Mouse (Mus musculus) neural tube, embryonic 14.5 days (tissue): ENCODE measurements around the gene Hnrnpul2. TPM values are rescaled to one million over a fixed set of nuclear protein-coding genes. Genes with fewer than 3 reads are reported as not detected.

ENCODE experiments used
- ATAC-seq: fragments of 200-750 bp; cut with Nextera tagmentation; 2 replicates; pipeline ENCODE4 v1.8.0; 2017; ENCODE audit warnings: low read depth, mild to moderate bottlenecking, moderate TSS enrichment, moderate library complexity
- H3K27ac ChIP-seq: fragments of 300-500 bp; sonication (generic); 2 replicates; pipeline ENCODE4 v1.5.1; 2014; ENCODE audit warnings: low read depth, mild to moderate bottlenecking, control low read depth, low read length, moderate library complexity, mixed read lengths
- H3K27me3 ChIP-seq: fragments of 300-500 bp; sonication (generic); 2 replicates; pipeline ENCODE4 v1.6.1; 2014; ENCODE audit warnings: low read length; ENCODE audit not compliant: control insufficient read depth, insufficient read depth
- H3K36me3 ChIP-seq: fragments of 300-500 bp; sonication (generic); 2 replicates; pipeline ENCODE4 v1.6.1; 2014; ENCODE audit warnings: low read length, mixed read lengths; ENCODE audit not compliant: control insufficient read depth, insufficient read depth
- H3K4me1 ChIP-seq: fragments of 300-500 bp; sonication (generic); 2 replicates; pipeline ENCODE4 v1.6.1; 2014; ENCODE audit warnings: low read length; ENCODE audit not compliant: control insufficient read depth, insufficient read depth
- H3K4me2 ChIP-seq: fragments of 300-500 bp; sonication (generic); 2 replicates; pipeline ENCODE4 v1.6.1; 2014; ENCODE audit warnings: mild to moderate bottlenecking, low read depth, low read length, control low read depth
- H3K4me3 ChIP-seq: fragments of 300-500 bp; sonication (generic); 2 replicates; pipeline ENCODE4 v1.5.1; 2014; ENCODE audit warnings: low read depth, low read length, control low read depth, mixed read lengths
- H3K9ac ChIP-seq: fragments of 300-500 bp; sonication (generic); replicated peaks from 2 replicates; pipeline ENCODE4 v1.6.1; 2014; ENCODE audit warnings: low read depth, mild to moderate bottlenecking, control low read depth, low read length, mixed read lengths
- H3K9me3 ChIP-seq: fragments of 300-500 bp; sonication (generic); 2 replicates; pipeline ENCODE4 v1.6.1; 2016; ENCODE audit warnings: low read length; ENCODE audit not compliant: control insufficient read depth
- WGBS: fragments of 180-500 bp; shearing (Covaris S2); extraction: QIAGEN DNeasy Blood & Tissue Kit; methylation state at CpG from one replicate; pipeline ENCODE4 v1.1.7; 2014; 5-methylcytosine and 5-hydroxymethylcytosine counted together
- polyA plus RNA-seq: library from polyadenylated mRNA; unstranded; fragments of >200 nt; fragmentation: Nextera tagmentation; extraction: Ambion mirVana; gene quantifications from 2 replicates; pipeline ENCODE4 v1.2.1, GENCODE M21; 2014

Hnrnpul2 gene
- polyA plus RNA-seq, 1 experiment from 2014 or later, result 9.5 TPM

DNA sequence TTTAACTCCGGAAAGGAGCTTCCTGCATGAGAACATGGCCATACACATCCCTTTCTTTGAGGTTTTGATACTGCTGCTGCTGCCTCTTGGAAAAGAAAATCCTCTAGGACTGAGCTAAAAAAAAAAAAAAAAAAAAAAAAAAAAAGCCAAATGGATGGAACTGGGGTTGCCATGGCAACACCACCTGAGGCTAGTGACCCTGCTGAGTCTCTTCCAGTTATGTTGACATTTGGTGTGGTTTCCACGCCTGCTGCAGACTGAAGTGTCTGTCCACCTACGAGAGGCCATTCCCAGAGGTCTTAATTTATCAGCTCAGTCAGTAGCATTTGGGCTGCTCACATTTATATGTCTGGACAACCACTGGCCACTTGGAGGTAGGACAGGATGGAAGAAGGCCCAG is 31.3 kb upstream of the Hnrnpul2 start:
- no peak for ATAC-seq
- H3K9ac ChIP-seq, result no peak overlapping the region
- WGBS, result 20% methylated on average over 3 of the region's 3 CpGs

GRCm38 (mm10) chr19:8789171-8789570 is 30.6 kb upstream of the Hnrnpul2 start:
- Histone ChIP-seq H3K27me3 (no peaks in the 10 kb centered on the region), H3K27ac (no peak overlapping the region), H3K4me3 (no peak overlapping the region), H3K36me3 (peaks cover 12% of the 10 kb centered on the region), H3K4me2 (no peak overlapping the region), H3K9ac (no peak overlapping the region), H3K9me3 (no peaks in the 10 kb centered on the region), H3K4me1 (peaks cover 10% of the 10 kb centered on the region; the same call in 1 of the 2 replicates)
- 62% methylated on average over 1 of the region's 1 CpGs for WGBS
- no peak for ATAC-seq

More for the DNA sequence above, 31.3 kb upstream of the Hnrnpul2 start:
- H3K27ac ChIP-seq, result no peak overlapping the region
- peaks cover 7% of the 10 kb centered on the region for H3K36me3 ChIP-seq
- H3K4me1 ChIP-seq, result peaks cover 10% of the 10 kb centered on the region; the same call in 1 of the 2 replicates
- H3K27me3 ChIP-seq, result no peaks in the 10 kb centered on the region
- H3K4me2 ChIP-seq, result no peak overlapping the region
- no peak overlapping the region for H3K4me3 ChIP-seq
- H3K9me3 ChIP-seq, result no peaks in the 10 kb centered on the region

DNA sequence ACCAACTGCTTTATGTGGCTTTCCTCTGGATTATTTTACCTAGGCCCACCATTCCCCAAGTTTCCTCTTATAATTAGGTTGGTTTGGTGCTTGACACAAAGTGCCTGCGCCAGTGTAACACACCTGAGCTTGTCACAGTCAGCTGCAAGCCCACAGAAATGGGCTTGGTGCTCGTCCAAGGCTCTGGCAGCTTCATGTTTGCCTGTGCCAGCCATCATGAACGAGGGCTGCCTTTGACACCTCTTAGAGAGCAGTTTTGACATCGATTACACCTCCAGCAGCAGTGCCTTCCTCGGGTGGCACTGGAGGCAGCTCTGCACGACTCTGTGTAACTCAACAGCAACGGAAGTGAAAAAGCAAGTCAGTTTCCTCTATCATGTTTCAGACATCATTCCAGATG is 29.6 kb upstream of the Hnrnpul2 start:
- Histone ChIP-seq H3K9ac (no peak overlapping the region), H3K4me3 (no peak overlapping the region), H3K4me1 (peaks cover 10% of the 10 kb centered on the region; the same call in 1 of the 2 replicates), H3K27ac (no peak overlapping the region), H3K4me2 (no peak overlapping the region), H3K36me3 (peaks cover 16% of the 10 kb centered on the region), H3K9me3 (no peaks in the 10 kb centered on the region), H3K27me3 (no peaks in the 10 kb centered on the region)
- WGBS, result 86% methylated on average over 7 of the region's 7 CpGs
- no peak for ATAC-seq

DNA sequence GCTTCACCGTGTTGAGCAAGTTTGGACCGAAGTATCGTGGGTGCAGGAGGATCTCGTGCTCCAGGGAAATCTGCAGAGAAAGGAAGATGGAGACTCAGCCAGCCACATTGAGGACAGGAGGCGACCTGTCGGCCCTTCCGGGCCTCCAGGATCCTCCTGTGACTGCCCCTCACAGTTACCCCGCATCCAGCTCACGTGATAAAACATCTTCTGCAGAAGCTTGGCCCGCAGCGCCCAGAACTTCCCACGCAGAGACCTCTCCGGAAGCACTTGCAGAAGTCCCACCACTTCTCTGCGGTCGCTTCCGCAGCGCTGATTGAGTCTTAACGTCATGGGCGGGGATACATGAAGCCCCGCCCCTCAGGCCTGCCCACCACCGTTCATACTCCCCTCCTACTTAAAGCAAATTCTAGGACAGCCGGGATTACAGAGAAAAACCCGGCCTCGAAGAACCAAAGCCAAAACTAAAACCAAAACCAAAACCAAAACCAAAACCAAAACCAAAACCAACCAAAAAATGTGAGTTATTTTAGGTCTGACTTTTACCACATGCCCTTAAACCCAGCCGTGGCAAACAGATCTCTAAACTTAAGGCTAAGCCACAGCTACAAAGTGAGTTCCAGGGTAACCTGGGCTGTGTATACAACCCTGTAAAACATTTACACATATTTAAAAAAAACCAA is 21.4 kb upstream of the Hnrnpul2 start, which contains the start of gene Polr2g:
Gene Polr2g (minus strand): TSS at position 314 of the 683 bp plus-strand sequence.
- peaks cover 12% of the 10 kb centered on the region for H3K36me3 ChIP-seq
- no peak within 1 kb of the TSS for H3K27ac ChIP-seq
- no peaks in the 10 kb centered on the region for H3K9me3 ChIP-seq
- peak within 1 kb of the TSS; percentile 95 for H3K4me2 ChIP-seq
- peaks cover 15% of the 10 kb centered on the region; the same call in 1 of the 2 replicates for H3K4me1 ChIP-seq
- WGBS, result 1% methylated on average over 25 of the region's 25 CpGs
- peak; percentile 71 for ATAC-seq
- peak within 1 kb of the TSS; percentile 63 for H3K9ac ChIP-seq
- H3K27me3 ChIP-seq, result no peaks in the 10 kb centered on the region
- H3K4me3 ChIP-seq, result peak within 1 kb of the TSS; percentile 77

GRCm38 (mm10) chr19:8798947-8799315 is 20.9 kb upstream of the Hnrnpul2 start:
- peaks cover 15% of the 10 kb centered on the region; the same call in 1 of the 2 replicates for H3K4me1 ChIP-seq
- peaks cover 7% of the 10 kb centered on the region for H3K36me3 ChIP-seq
- no peaks in the 10 kb centered on the region for H3K27me3 ChIP-seq
- H3K27ac ChIP-seq, result no peak overlapping the region
- ATAC-seq, result no peak
- peak overlapping the region; percentile 95; the same call in 1 of the 2 replicates for H3K4me2 ChIP-seq
- H3K9ac ChIP-seq, result no peak overlapping the region; the same call in 1 of the 2 replicates
- no peak overlapping the region for H3K4me3 ChIP-seq
- no peaks in the 10 kb centered on the region for H3K9me3 ChIP-seq

DNA sequence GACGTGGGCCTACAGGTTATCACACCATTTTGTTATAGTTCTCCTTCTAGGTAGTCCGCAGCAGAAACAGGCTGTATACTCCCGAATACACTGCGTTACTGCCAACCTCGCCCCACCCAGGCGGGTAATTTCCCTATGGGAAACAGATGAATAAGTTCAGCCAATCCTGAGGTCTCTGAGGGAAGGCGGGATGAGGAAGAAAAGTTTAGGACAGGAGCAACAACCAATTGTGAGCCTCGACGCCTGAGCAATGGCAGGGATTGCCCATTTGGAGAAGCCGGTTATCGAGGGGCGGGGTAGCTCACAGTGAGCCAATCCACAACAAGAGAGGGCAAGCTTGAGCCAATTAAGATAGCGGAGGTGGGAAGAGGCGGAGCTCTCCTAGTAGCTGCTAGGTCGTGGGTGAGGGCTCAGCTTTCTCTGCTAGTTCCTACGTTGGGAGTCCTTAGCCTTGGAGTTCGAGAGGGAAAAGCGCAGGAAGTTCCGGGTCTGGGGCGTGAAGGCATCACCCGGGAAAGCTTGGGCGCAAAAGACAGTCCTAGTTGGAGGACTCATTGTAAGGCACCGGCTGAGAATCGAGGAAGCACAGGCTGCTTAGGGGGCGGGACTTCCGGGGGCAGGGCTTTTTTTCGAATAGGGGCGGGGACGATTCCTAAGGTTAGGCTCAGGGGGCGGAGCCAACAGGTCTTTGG is 17.5 kb upstream of the Hnrnpul2 start, which contains the start of gene Zbtb3:
Gene Zbtb3 (plus strand): TSS at position 426 of the 692 bp plus-strand sequence.
- Histone ChIP-seq H3K4me2 (peak within 1 kb of the TSS; percentile 86), H3K36me3 (peaks cover 10% of the 10 kb centered on the region; the same call in 1 of the 2 replicates), H3K4me3 (peak within 1 kb of the TSS; percentile 58), H3K27me3 (no peaks in the 10 kb centered on the region), H3K27ac (peak within 1 kb of the TSS; percentile 77), H3K9ac (peak within 1 kb of the TSS; percentile 67), H3K4me1 (peaks cover 12% of the 10 kb centered on the region; the same call in 1 of the 2 replicates), H3K9me3 (no peaks in the 10 kb centered on the region)
- WGBS, result under 1% methylated on average over 30 of the region's 30 CpGs
- ATAC-seq, result peak; percentile 97

DNA sequence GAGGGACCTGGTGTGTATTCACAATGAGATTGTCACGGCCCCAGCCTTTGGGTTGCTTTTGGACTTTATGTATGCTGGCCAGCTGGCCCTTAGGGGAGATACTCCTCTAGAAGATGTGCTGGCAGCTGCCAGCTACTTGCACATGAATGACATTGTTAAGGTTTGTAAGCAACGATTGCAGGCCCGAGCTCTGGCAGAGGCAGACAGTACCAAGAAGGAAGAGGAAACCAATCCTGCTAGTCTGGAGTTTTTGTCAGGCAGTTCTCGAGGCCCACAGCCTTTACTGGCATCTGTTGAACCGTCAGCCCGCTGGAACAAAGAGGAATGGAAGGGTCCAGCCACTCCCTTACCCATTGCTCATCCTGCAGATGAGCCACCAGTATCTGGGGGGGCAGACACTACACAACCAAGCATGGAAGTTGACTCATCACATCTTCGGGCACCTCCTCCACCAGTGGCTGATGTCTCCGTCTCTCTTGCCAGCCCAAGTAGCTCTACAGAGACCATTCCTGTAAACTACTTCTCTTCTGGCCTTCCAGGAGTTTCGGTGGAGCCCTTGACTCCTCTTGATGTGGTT is 16.5 kb upstream of the Hnrnpul2 start:
- 89% methylated on average over 9 of the region's 9 CpGs for WGBS
- Histone ChIP-seq H3K27me3 (no peaks in the 10 kb centered on the region), H3K4me3 (no peak overlapping the region), H3K4me2 (peak overlapping the region; percentile 86), H3K9ac (no peak overlapping the region), H3K9me3 (no peaks in the 10 kb centered on the region), H3K27ac (peak overlapping the region; percentile 77), H3K4me1 (peaks cover 6% of the 10 kb centered on the region; the same call in 1 of the 2 replicates), H3K36me3 (peaks cover 11% of the 10 kb centered on the region; the same call in 1 of the 2 replicates)
- ATAC-seq, result no peak

DNA sequence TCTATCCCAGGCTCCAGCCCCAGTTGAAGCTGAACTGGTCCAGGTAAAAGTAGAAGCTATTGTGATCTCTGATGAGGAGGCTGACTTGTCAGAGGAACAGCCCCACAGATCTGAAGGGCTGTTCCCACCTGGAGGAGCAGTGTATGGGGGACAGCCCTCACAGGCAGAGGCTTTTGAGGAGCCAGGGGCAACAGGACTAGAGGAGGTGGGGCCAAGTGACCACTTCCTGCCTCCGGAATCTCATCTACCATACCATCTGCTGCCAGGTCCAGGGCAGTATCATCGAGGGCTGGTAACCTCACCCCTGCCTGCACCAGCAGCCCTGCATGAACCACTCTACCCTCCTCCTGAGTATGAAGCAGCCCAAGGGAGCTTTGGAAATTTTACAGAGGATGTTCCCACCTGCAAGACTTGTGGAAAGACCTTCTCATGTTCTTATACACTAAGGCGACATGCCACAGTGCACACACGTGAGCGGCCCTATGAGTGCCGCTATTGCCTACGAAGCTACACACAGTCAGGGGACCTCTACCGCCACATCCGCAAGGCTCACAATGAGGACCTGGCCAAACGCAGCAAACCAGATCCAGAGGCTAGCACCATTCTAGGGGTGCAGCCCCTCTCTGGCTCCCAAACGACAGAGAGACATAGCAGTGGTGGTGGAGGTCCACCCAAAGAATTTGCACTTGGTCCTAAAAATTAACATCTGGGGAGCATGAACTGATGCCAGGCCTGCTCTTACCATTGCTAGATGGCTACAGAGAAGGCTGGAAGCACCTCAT is 15.7 kb upstream of the Hnrnpul2 start:
- H3K9ac ChIP-seq, result no peak overlapping the region
- ATAC-seq, result no peak

More for the DNA sequence above, 15.7 kb upstream of the Hnrnpul2 start:
- H3K27me3 ChIP-seq, result no peaks in the 10 kb centered on the region
- peaks cover 11% of the 10 kb centered on the region; the same call in 1 of the 2 replicates for H3K36me3 ChIP-seq
- 93% methylated on average over 11 of the region's 11 CpGs for WGBS
- no peak overlapping the region for H3K4me2 ChIP-seq
- H3K27ac ChIP-seq, result no peak overlapping the region
- H3K9me3 ChIP-seq, result no peaks in the 10 kb centered on the region
- no peak overlapping the region for H3K4me3 ChIP-seq
- H3K4me1 ChIP-seq, result peaks cover 6% of the 10 kb centered on the region; the same call in 1 of the 2 replicates
